Mouse (Mus musculus) midbrain, embryonic 11.5 days (tissue): ENCODE measurements around the gene Cebpz. TPM values are rescaled to one million over a fixed set of nuclear protein-coding genes. Genes with fewer than 3 reads are reported as not detected.

Experiments
- ATAC-seq: fragments of 200-750 bp; cut with Nextera tagmentation; 2 replicates; pipeline ENCODE4 v1.8.0; 2017; ENCODE audit warnings: moderate TSS enrichment, moderate library complexity; ENCODE audit not compliant: low FRiP score
- DNase-seq: peaks from one replicate; pipeline ENCODE4 v3.0.0; 2015; ENCODE audit warnings: low spot score; ENCODE audit errors: missing footprints
- H3K27ac ChIP-seq: fragments of 300-500 bp; sonication (generic); 2 replicates; pipeline ENCODE4 v1.5.1; 2014; ENCODE audit warnings: low read depth, low read length
- H3K27me3 ChIP-seq: fragments of 300-500 bp; sonication (generic); 2 replicates; pipeline ENCODE4 v1.6.1; 2014; ENCODE audit warnings: mild to moderate bottlenecking, low read length, moderate library complexity, mixed read lengths; ENCODE audit not compliant: control insufficient read depth, insufficient read depth
- H3K36me3 ChIP-seq: fragments of 300-500 bp; sonication (generic); 2 replicates; pipeline ENCODE4 v1.6.1; 2014; ENCODE audit warnings: mild to moderate bottlenecking, low read length, moderate library complexity, mixed read lengths; ENCODE audit not compliant: control insufficient read depth, insufficient read depth
- H3K4me1 ChIP-seq: fragments of 300-500 bp; sonication (generic); 2 replicates; pipeline ENCODE4 v1.6.1; 2014; ENCODE audit warnings: low read length; ENCODE audit not compliant: control insufficient read depth, insufficient read depth
- H3K4me2 ChIP-seq: fragments of 300-500 bp; sonication (generic); 2 replicates; pipeline ENCODE4 v1.6.1; 2014; ENCODE audit warnings: mild to moderate bottlenecking, moderate library complexity
- H3K4me3 ChIP-seq: fragments of 300-500 bp; sonication (generic); 2 replicates; pipeline ENCODE4 v1.5.1; 2014; ENCODE audit warnings: low read depth, low read length
- H3K9ac ChIP-seq: fragments of 300-500 bp; sonication (generic); 2 replicates; pipeline ENCODE4 v1.6.1; 2014; ENCODE audit warnings: low read length
- H3K9me3 ChIP-seq: fragments of 300-500 bp; sonication (generic); 2 replicates; pipeline ENCODE4 v1.6.1; 2016; ENCODE audit warnings: low read length; ENCODE audit not compliant: control insufficient read depth
- WGBS: fragments of 180-500 bp; shearing (Covaris S2); extraction: QIAGEN DNeasy Blood & Tissue Kit; methylation state at CpG from one replicate; pipeline ENCODE4 v1.1.7; 2014; 5-methylcytosine and 5-hydroxymethylcytosine counted together
- polyA plus RNA-seq: library from polyadenylated mRNA; unstranded; fragments of >200 nt; fragmentation: Nextera tagmentation; extraction: Ambion mirVana; gene quantifications from 2 replicates; pipeline ENCODE4 v1.2.1, GENCODE M21; 2014

Cebpz gene
- polyA plus RNA-seq, 1 experiment from 2014 or later: 64.8 TPM

DNA sequence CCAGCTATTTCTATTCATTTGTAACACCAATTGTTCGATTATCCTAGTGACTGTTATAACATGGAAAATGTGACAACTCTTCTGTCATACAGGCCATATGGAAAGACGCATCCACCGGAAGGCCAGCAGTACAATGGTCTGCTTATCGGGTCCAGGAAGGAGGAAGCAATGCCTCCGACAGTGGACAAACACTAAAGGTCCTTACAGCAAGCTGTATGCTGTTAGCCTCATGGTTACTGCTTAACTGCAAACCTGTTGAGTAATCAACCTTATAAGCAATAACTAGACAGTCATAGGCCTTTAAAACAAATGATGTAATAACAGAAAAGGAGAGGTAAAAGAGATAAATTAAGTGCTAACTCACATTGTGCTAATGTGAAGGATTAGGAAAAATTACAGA lies 14.4 kb upstream of the Cebpz start:
- Histone ChIP-seq H3K9me3 (no peaks in the 10 kb centered on the region), H3K4me1 (no peaks in the 10 kb centered on the region), H3K27ac (no peak overlapping the region), H3K36me3 (peaks cover 11% of the 10 kb centered on the region), H3K27me3 (no peaks in the 10 kb centered on the region), H3K9ac (no peak overlapping the region), H3K4me3 (no peak overlapping the region), H3K4me2 (no peak overlapping the region)
- DNase-seq (no peak), ATAC-seq (no peak)
- 95% methylated on average over 5 of the region's 5 CpGs for WGBS

DNA sequence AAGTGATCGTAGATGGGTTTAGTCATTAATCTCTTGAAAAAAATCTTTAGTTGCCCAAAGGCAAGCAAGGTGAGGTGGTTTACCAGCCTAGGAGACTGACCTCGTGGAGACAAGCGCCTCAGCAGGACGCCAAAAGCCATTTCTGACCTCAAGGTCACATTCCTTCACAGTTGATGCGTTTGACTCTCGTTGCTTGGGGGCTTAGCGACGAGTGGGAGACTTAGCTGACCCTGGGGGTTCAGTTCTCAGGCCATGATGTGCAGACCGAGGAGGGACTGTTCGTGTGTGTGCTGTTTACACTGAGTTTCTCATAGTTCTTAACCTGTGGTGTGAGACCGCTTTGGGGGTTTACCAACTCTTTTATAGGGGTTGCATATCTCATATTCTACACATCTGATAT lies 5.7 kb upstream of the Cebpz start:
- WGBS: 47% methylated on average over 11 of the region's 11 CpGs
- H3K36me3 ChIP-seq: peaks cover 5% of the 10 kb centered on the region; the same call in 1 of the 2 replicates
- H3K9me3 ChIP-seq: no peaks in the 10 kb centered on the region
- no peak overlapping the region for H3K4me2 ChIP-seq
- peaks cover 2% of the 10 kb centered on the region for H3K4me1 ChIP-seq
- H3K4me3 ChIP-seq: no peak overlapping the region
- no peaks in the 10 kb centered on the region for H3K27me3 ChIP-seq
- no peak for DNase-seq
- no peak overlapping the region for H3K9ac ChIP-seq
- ATAC-seq: no peak
- no peak overlapping the region for H3K27ac ChIP-seq

GRCm38 (mm10) chr17:78938927-78939326 lies 2.1 kb upstream of the Cebpz start:
- Histone ChIP-seq H3K4me2 (no peak overlapping the region), H3K9me3 (no peaks in the 10 kb centered on the region), H3K27me3 (no peaks in the 10 kb centered on the region), H3K4me1 (peaks cover 8% of the 10 kb centered on the region), H3K4me3 (no peak overlapping the region), H3K27ac (no peak overlapping the region), H3K9ac (no peak overlapping the region), H3K36me3 (peaks cover 5% of the 10 kb centered on the region)
- no peak for ATAC-seq
- no peak for DNase-seq
- 94% methylated on average over 4 of the region's 4 CpGs for WGBS

DNA sequence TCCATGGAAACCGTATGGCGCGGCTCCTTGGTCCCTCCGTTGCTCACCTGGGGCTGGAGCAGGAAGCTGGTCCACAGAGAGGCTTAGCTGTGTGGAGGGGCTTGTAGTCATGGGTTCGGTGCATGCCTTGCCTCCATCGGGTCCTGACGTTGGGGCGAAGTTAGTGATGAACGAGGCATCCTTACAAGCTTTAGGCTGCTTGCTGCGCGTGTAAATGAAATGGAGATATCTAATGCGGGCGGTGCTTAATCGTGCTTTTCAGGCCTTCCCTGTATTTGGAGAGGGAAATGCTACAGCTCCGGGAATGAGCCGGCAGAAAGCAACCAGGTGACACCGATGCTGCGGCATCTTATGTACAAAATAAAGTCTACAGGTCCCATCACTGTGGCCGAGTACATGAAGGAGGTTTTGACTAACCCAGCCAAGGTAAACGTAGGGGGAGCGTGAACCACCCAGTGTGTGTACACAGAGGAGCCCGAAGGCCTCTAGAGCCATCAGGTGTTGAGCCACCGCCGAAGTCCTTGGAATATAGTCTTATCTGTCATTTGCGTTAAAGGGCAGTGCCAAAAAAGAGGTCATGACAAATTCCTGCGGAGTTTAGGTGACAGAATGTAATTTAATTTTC lies 475 bp upstream of the Cebpz start:
- Histone ChIP-seq H3K4me3 (peak overlapping the region; percentile 86), H3K9me3 (no peaks in the 10 kb centered on the region), H3K27me3 (no peaks in the 10 kb centered on the region), H3K4me2 (peak overlapping the region; percentile 75), H3K9ac (peak overlapping the region; percentile 84), H3K27ac (no peak overlapping the region), H3K36me3 (peaks cover 5% of the 10 kb centered on the region; the same call in 1 of the 2 replicates), H3K4me1 (peaks cover 8% of the 10 kb centered on the region)
- WGBS: 11% methylated on average over 26 of the region's 26 CpGs
- DNase-seq (no peak), ATAC-seq (no peak)

- no peak for ATAC-seq
- peak overlapping the region; percentile 84 for H3K9ac ChIP-seq
These were observed 1.0 kb downstream of the Cebpz start for GRCm38 (mm10) chr17:78935857-78936256.

GRCm38 (mm10) chr17:78917696-78918095 lies 19.2 kb downstream of the Cebpz start:
- Histone ChIP-seq H3K4me2 (peak overlapping the region; percentile 78), H3K36me3 (peaks cover 12% of the 10 kb centered on the region), H3K4me1 (peaks cover 4% of the 10 kb centered on the region; the same call in 1 of the 2 replicates), H3K27me3 (no peaks in the 10 kb centered on the region), H3K27ac (no peak overlapping the region), H3K9ac (no peak overlapping the region; the same call in 1 of the 2 replicates), H3K4me3 (no peak overlapping the region), H3K9me3 (no peaks in the 10 kb centered on the region)
- DNase-seq: peak; percentile 82
- 42% methylated on average over 6 of the region's 6 CpGs for whole genome bisulfite sequencing
- no peak for ATAC-seq

More at GRCm38 (mm10) chr17:78935857-78936256, 1.0 kb downstream of the Cebpz start:
- peak overlapping the region; percentile 76 for H3K4me2 ChIP-seq
- peaks cover 10% of the 10 kb centered on the region; the same call in 1 of the 2 replicates for H3K36me3 ChIP-seq
- H3K4me1 ChIP-seq: peaks cover 8% of the 10 kb centered on the region
- no peak for DNase-seq
- H3K27ac ChIP-seq: no peak overlapping the region
- no peaks in the 10 kb centered on the region for H3K27me3 ChIP-seq
- peak overlapping the region; percentile 86 for H3K4me3 ChIP-seq
- 91% methylated on average over 2 of the region's 2 CpGs for WGBS
- no peaks in the 10 kb centered on the region for H3K9me3 ChIP-seq

DNA sequence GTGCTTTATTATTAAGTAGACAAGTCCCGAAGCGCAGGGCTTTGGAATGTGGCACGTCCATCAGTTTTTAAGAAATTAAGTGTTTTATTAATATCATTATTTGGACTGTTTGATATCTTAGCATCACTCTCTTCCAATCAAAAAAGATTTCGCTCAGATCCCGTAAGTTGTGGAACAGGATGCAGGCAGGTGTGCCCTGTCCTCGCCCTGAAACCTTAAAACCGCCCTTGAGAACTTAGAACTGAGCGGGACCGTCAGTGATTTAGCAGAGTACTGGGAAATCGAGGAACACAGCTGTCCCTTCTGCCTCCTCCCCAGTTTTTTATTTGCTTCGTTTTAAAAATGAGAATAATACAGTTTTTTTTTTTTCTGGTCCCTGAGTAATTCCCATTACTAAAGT lies 20.0 kb downstream of the Cebpz start:
- ATAC-seq: peak; percentile 25; the same call in 1 of the 2 replicates
- Histone ChIP-seq H3K27ac (peak overlapping the region; percentile 53), H3K4me1 (peaks cover 4% of the 10 kb centered on the region; the same call in 1 of the 2 replicates), H3K9ac (peak overlapping the region; percentile 81), H3K27me3 (no peaks in the 10 kb centered on the region), H3K4me2 (peak overlapping the region; percentile 78), H3K36me3 (peaks cover 10% of the 10 kb centered on the region), H3K9me3 (no peaks in the 10 kb centered on the region), H3K4me3 (peak overlapping the region; percentile 64)
- DNase-seq: no peak
- 6% methylated on average over 11 of the region's 11 CpGs for WGBS

- peak within 1 kb of the TSS; percentile 64 for H3K4me3 ChIP-seq
- H3K9me3 ChIP-seq: no peaks in the 10 kb centered on the region
- peaks cover 6% of the 10 kb centered on the region for H3K36me3 ChIP-seq
- WGBS: under 1% methylated on average over 37 of the region's 37 CpGs
- peak within 1 kb of the TSS; percentile 81 for H3K9ac ChIP-seq
- peak within 1 kb of the TSS; percentile 78 for H3K4me2 ChIP-seq
- H3K27ac ChIP-seq: peak within 1 kb of the TSS; percentile 53
- peaks cover 4% of the 10 kb centered on the region; the same call in 1 of the 2 replicates for H3K4me1 ChIP-seq
- no peaks in the 10 kb centered on the region for H3K27me3 ChIP-seq
- peak; percentile 98 for DNase-seq
- ATAC-seq: peak; percentile 94
These were observed 20.5 kb downstream of the Cebpz start, which contains the start of gene Cebpzos for GRCm38 (mm10) chr17:78916369-78916813. Gene Cebpzos (plus strand): TSS chr17:78916500.

DNA sequence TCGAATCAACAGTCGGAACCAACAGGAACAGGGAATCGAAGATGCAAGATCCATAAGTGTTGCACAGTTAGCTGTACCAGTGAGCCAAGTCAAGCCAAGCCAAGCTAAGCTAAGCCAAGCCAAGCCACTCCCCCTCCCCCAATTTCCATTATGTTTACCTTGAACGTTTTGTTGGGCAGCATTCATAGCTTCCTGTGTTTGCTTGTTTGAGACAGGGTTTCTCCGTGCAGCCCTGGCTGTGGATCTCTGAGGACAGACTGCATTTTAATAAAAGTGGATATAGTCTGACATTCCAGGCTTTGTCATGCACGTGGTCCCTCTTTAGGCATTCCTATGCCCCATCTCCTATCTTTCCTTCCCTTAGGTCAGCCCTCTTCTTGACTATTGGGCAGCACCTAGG lies 21.1 kb downstream of the Cebpz start:
- H3K9ac ChIP-seq: peak overlapping the region; percentile 81
- peaks cover 3% of the 10 kb centered on the region; the same call in 1 of the 2 replicates for H3K36me3 ChIP-seq
- peak overlapping the region; percentile 78 for H3K4me2 ChIP-seq
- peaks cover 4% of the 10 kb centered on the region; the same call in 1 of the 2 replicates for H3K4me1 ChIP-seq
- no peak overlapping the region for H3K27ac ChIP-seq
- H3K9me3 ChIP-seq: no peaks in the 10 kb centered on the region
- H3K4me3 ChIP-seq: peak overlapping the region; percentile 64
- WGBS: 57% methylated on average over 6 of the region's 6 CpGs
- DNase-seq (peak; percentile 85), ATAC-seq (peak; percentile 38)
- H3K27me3 ChIP-seq: no peaks in the 10 kb centered on the region
